Mouse (Mus musculus): ENCODE results near the gene Fanca. TPM values are rescaled to one million over a fixed set of nuclear protein-coding genes. Genes with fewer than 3 reads are reported as not detected.

The Fanca gene
- 3.1 TPM for polyA plus RNA-seq (2014; fragmentation: Illumina TruSeq; extraction: RNeasy Lipid Tissue Mini Kit (QIAGEN cat#74804); ENCODE audit: low read depth, low replicate concordance)

DNA sequence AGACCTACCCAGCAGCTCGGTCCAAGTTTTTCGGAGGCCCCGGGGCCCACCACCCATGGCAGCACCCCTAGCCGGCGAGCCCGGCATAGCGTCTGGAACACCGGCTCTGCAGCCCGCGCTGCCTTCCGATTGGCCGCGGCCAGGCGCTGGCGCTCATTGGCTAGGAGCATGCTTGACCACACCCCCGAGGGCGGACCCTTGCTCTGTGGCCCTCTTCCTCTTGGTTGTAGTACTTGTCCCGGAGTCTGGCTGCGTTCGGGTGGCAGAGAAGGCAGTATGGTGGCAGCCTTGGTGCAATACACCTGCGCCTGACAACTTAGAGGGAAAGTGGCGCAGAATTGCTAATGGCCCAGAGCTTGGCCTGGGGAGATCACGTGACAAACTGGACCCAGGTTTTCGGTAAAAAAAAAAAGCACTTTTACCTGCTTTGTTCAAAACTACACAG lies at the start of gene Fanca:
Gene Fanca (minus strand): TSS at position 110 of the 445 bp plus-strand sequence.

DNA sequence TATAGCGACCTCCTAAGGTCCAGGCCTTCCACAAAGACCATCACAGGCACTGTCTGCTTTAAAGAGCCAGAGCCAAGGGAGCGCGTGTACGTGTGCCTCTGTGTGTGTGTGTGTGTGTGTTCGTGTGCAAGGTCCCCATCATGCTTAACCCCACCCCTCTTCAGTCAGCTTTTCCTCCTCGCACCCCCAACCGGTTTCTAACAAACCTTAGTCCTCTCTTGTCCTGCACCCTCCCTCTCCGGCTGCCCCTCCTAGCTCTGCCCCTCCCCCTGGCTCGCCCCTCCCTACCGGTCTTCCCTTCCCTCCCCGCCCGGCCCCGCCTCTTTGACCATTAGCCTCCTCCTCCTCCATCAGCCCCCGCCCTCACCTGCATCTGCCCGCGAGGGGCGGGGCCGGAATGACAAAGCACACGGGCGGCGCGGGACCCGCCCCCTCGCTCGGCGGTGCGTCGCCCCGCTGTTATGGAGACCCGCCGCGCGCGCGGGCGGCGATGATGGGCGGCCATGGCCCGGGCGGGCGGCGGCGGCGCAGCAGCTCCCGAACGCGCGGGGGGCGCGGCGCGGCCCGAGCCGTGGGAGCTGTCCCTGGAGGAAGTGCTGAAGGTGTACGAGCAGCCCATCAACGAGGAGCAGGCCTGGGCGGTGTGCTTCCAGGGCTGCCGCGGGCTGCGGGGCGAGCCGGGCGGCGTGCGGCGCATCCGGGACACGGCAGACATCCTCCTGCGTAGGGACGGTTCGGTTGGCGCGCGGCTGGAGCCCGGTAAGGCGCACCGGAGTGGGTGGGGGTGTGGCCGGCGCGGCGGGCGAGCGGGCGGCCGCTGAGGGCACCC lies 14.1 kb upstream of the Fanca start, which contains the start of gene Spire2:
Gene Spire2 (plus strand): TSS at position 452 of the 829 bp plus-strand sequence.

DNA sequence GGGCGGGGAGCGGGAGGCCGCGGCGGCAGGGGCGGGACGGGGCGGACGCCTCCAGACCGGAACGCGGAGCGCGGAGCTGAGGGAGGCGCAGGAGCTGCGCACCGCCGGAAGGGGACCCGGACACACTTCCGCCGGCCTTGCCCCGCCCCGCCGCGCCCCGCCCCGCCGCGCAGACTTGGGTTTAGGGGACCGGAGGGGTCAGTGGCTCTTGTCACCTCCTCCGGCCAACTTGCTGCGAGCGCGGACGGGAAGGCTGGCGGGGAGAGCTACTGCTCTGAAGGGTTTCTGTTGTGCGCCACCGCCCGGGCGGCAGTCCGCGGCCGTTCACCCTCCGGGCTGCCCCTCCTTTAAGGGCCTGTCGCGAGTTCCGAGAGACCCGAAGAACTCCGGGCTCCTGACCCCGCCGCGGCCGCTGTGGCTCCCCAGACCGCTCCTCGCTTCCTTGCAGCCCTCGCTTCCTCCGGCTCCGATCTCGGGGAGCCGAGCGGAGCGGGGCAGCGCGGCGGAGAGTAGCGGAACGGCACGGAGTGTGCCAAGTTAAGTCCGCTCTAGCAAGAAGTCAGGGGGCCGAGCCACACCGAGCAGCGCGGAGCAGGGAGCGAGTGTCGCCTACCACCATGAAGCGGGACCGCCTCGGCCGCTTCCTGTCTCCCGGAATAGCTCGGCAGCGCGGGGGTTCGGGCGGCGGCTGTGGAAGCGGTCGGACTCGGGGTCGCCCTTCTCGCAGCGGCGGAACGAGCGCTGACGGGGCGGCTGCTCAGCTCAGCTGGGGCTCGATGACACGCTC lies 64.1 kb downstream of the Fanca start, which contains the start of the genes Zfp276 and Vps9d1:
Gene Zfp276 (plus strand): TSS at position 97 of the 787 bp plus-strand sequence.
Gene Vps9d1 (minus strand): TSS at position 250 of the 787 bp plus-strand sequence.

DNA sequence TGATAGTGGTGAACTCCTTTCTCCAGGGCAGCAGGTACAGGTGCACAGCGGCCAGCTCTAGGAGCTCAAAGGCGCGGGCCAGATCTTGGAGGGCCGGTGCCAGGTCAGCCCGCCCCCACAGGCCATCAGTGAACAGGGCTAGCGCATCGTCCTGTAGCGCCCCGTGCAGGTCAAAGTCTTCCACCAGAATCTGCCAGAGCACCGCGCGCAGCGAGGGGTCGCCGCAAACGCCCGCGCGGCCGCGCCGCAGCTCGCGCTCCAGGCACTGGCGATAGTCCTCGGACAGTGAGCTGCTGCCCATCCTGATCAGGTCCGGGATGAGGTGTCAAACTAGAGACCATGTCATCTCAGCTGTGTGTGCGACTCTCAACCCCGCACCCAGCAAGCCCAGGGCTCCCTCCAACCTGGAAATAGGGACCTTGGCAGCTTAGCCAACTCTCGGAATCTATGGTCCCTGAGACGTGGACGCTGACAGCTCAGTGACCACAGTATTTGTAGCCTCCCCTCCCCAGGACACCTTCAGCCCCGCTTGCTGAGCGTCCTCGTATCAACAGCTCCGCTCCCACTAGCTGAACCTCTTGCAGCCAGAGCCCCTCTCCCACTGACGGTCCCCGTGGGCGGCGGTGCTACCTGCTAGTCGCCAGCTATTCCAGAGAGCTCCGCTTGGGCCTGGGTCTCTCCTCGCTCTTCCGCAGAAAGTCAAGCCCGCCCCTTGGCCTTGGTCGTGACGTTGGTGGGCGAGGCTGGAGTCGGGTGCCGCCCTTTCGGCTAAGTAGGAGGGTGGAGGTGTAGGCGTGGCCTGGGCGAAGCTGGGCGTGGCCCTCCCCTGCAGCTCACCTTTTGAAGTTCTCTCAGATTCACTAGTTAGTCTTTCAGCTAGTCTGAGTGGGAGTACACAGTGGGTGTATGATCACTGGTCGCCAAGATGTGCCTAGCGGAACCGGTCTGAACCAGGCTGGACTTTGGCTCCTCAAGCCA lies 82.6 kb downstream of the Fanca start, which contains the start of gene Spata2l:
Gene Spata2l (minus strand): TSS at position 714 of the 978 bp plus-strand sequence.

DNA sequence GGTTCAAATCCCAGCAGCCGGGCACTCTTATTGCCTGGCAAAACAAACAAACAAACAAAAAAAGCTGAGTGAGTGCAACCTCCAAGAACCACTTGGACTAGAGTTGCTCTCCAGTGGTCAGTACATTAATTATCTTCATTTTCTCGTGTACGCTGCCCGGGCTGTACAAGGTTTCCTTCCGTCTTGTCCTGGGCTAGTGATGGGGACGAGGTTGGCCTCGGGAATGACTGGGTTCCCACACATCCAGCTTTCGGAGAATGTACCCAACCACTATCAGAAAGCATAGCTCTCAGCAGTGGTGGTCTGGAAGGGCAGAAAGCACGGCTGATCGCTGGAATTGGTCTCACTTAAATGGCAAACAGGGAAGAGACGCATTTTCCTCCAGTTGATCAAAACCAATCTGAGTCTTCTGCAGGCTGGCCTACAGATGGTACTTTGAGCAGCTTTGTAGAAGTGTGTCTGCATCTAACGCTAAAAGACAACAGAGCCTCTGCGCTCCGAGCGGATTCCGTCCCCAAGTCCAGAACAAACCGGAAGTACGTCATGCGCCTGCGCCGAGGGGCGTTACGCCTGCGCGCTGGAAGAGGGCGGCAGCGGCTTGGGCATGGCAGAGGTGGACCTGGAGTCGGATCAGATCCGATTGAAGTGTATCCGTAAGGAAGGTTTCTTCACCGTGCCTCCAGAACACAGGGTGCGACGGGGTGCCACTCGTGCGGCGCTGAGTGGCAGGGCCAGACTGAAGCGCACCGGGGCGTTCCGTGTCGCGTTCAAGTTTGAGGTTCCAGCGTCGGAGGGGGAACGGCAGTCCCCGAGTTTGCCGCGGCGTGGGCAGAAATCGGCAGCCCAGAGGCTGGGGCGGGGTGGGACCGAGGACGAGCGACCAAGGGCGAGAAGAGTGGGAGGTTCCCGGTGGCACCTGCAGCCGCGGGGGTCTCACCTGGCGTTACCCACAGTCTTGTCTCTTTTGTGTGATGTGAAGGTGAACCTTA lies 93.8 kb downstream of the Fanca start, which contains the start of gene Cdk10:
Gene Cdk10 (plus strand): TSS at position 565 of the 989 bp plus-strand sequence.

Other genes starting within 250 kb of the Fanca start
- gene Rpl13, start 216.2 kb downstream of the Fanca start, polyA plus RNA-seq (2014; fragmentation: Illumina TruSeq; extraction: RNeasy Lipid Tissue Mini Kit (QIAGEN cat#74804); ENCODE audit: low read depth, low replicate concordance): 652 TPM
- 0.76 TPM for gene Cpne7, start 201.2 kb downstream of the Fanca start, polyA plus RNA-seq (2014; fragmentation: Illumina TruSeq; extraction: RNeasy Lipid Tissue Mini Kit (QIAGEN cat#74804); ENCODE audit: low read depth, low replicate concordance)
- 0.10 TPM for gene Sult5a1, start 160.3 kb downstream of the Fanca start, polyA plus RNA-seq (2014; fragmentation: Illumina TruSeq; extraction: RNeasy Lipid Tissue Mini Kit (QIAGEN cat#74804); ENCODE audit: low read depth, low replicate concordance)
- 50.5 TPM for gene Dpep1, start 132.3 kb downstream of the Fanca start, polyA plus RNA-seq (2014; fragmentation: Illumina TruSeq; extraction: RNeasy Lipid Tissue Mini Kit (QIAGEN cat#74804); ENCODE audit: low read depth, low replicate concordance)
- gene Chmp1a, start 105.8 kb downstream of the Fanca start, polyA plus RNA-seq (2014; fragmentation: Illumina TruSeq; extraction: RNeasy Lipid Tissue Mini Kit (QIAGEN cat#74804); ENCODE audit: low read depth, low replicate concordance): 67.3 TPM
- 30.4 TPM for gene Spata33, start 105.7 kb downstream of the Fanca start, polyA plus RNA-seq (2014; fragmentation: Illumina TruSeq; extraction: RNeasy Lipid Tissue Mini Kit (QIAGEN cat#74804); ENCODE audit: low read depth, low replicate concordance)
- 32.9 TPM for gene Cdk10, start 93.7 kb downstream of the Fanca start, polyA plus RNA-seq (2014; fragmentation: Illumina TruSeq; extraction: RNeasy Lipid Tissue Mini Kit (QIAGEN cat#74804); ENCODE audit: low read depth, low replicate concordance)
- gene Spata2l, start 82.3 kb downstream of the Fanca start, polyA plus RNA-seq (2014; fragmentation: Illumina TruSeq; extraction: RNeasy Lipid Tissue Mini Kit (QIAGEN cat#74804); ENCODE audit: low read depth, low replicate concordance): 4.2 TPM
- gene Zfp276, start 64.4 kb downstream of the Fanca start, polyA plus RNA-seq (2014; fragmentation: Illumina TruSeq; extraction: RNeasy Lipid Tissue Mini Kit (QIAGEN cat#74804); ENCODE audit: low read depth, low replicate concordance): 15.2 TPM
- 19.4 TPM for gene Vps9d1, start 64.2 kb downstream of the Fanca start, polyA plus RNA-seq (2014; fragmentation: Illumina TruSeq; extraction: RNeasy Lipid Tissue Mini Kit (QIAGEN cat#74804); ENCODE audit: low read depth, low replicate concordance)
- gene Spire2, start 14.1 kb upstream of the Fanca start, polyA plus RNA-seq (2014; fragmentation: Illumina TruSeq; extraction: RNeasy Lipid Tissue Mini Kit (QIAGEN cat#74804); ENCODE audit: low read depth, low replicate concordance): not detected
- gene Tcf25, start 55.2 kb upstream of the Fanca start, polyA plus RNA-seq (2014; fragmentation: Illumina TruSeq; extraction: RNeasy Lipid Tissue Mini Kit (QIAGEN cat#74804); ENCODE audit: low read depth, low replicate concordance): 164 TPM
- not detected for gene Mc1r, start 88.5 kb upstream of the Fanca start, polyA plus RNA-seq (2014; fragmentation: Illumina TruSeq; extraction: RNeasy Lipid Tissue Mini Kit (QIAGEN cat#74804); ENCODE audit: low read depth, low replicate concordance)
- 1.1 TPM for gene Tubb3, start 92.8 kb upstream of the Fanca start, polyA plus RNA-seq (2014; fragmentation: Illumina TruSeq; extraction: RNeasy Lipid Tissue Mini Kit (QIAGEN cat#74804); ENCODE audit: low read depth, low replicate concordance)
- gene Def8, start 105.0 kb upstream of the Fanca start, polyA plus RNA-seq (2014; fragmentation: Illumina TruSeq; extraction: RNeasy Lipid Tissue Mini Kit (QIAGEN cat#74804); ENCODE audit: low read depth, low replicate concordance): 50.7 TPM
- gene Afg3l1, start 159.3 kb upstream of the Fanca start, polyA plus RNA-seq (2014; fragmentation: Illumina TruSeq; extraction: RNeasy Lipid Tissue Mini Kit (QIAGEN cat#74804); ENCODE audit: low read depth, low replicate concordance): 36.9 TPM
- not detected for gene Dbndd1, start 196.9 kb upstream of the Fanca start, polyA plus RNA-seq (2014; fragmentation: Illumina TruSeq; extraction: RNeasy Lipid Tissue Mini Kit (QIAGEN cat#74804); ENCODE audit: low read depth, low replicate concordance)
- gene Gas8, start 200.3 kb upstream of the Fanca start, polyA plus RNA-seq (2014; fragmentation: Illumina TruSeq; extraction: RNeasy Lipid Tissue Mini Kit (QIAGEN cat#74804); ENCODE audit: low read depth, low replicate concordance): 6.7 TPM